Mouse (Mus musculus): Measurements from ENCODE around the gene Rars. TPM values are rescaled to one million over a fixed set of nuclear protein-coding genes. Genes with fewer than 3 reads are reported as not detected.
A peak's percentile ranks its signal among the peaks of the same experiment; 100 is the strongest.

Gene Rars
- polyA plus RNA-seq (2016; fragmentation: Nextera tagmentation; extraction: Ambion mirVana): 81.2 and 85.0 TPM in 2 replicates

DNA sequence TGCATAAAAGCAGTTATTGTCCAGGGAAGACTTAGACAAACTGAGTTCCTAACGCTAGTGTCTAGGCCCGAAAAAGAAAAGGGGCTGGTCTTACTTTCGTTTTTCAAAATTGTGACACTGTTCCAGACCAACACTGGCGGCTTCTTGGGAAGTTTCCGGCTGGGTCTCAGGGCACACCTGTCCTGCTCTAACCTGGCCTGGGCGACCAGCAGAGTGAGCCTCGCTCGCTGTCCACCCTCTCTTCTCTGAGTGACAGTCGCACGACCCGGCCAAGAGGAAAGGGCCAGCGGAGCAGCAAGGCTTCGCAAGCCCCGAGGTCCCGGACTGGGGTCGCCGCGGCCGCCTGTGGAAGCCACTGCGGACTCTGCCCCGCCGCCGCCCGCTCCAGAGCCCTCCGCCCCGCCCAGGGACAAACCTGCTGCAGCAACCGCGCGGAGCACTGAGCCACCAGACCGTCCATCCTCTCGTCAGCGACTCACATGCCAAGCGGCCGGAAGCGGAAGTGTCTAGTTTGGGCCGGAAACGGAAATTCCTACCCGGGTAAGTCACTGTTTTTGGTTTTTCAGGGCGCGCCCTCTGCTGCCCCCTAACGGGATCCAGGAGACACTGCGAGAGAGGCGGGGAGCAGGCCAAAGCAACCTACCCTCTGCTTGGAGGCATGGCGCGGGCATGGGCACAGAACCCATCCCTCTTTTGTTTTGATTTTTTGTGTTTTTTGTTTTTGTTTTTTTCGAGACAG is at the start of gene Rars:
Gene Rars, minus strand, starts transcription at position 485 of the 739 bp plus-strand sequence.
- peak within 1 kb of the TSS; percentile 75 for H3K9ac ChIP-seq (replicated peaks)
- H3K36me3 ChIP-seq: peaks cover 24% of the 10 kb centered on the region
- peaks cover 17% of the 10 kb centered on the region for H3K4me1 ChIP-seq
- H3K27ac ChIP-seq (replicated peaks): no peak within 1 kb of the TSS
- H3K27me3 ChIP-seq: no peaks in the 10 kb centered on the region
- peak; percentile 68 for ATAC-seq (ENCODE audit: low FRiP score, low read depth)
- H3K4me2 ChIP-seq (replicated peaks): peak within 1 kb of the TSS; percentile 74
- no peaks in the 10 kb centered on the region for H3K9me3 ChIP-seq
- peak within 1 kb of the TSS; percentile 97 for H3K4me3 ChIP-seq
- whole genome bisulfite sequencing: 2% methylated on average over 46 of the region's 46 CpGs

- H3K4me2 ChIP-seq (replicated peaks): no peak overlapping the region
- H3K36me3 ChIP-seq: peaks cover 12% of the 10 kb centered on the region
- H3K9ac ChIP-seq (replicated peaks): no peak overlapping the region
- no peak for ATAC-seq (ENCODE audit: low FRiP score, low read depth)
- H3K4me3 ChIP-seq: no peak overlapping the region
- whole genome bisulfite sequencing: 98% methylated on average over 6 of the region's 6 CpGs
- H3K4me1 ChIP-seq: peaks cover 7% of the 10 kb centered on the region; the same call in 1 of the 2 replicates
- H3K27ac ChIP-seq (replicated peaks): no peak overlapping the region
- H3K9me3 ChIP-seq: no peaks in the 10 kb centered on the region
- H3K27me3 ChIP-seq: no peaks in the 10 kb centered on the region
These were observed 48.5 kb upstream of the Rars start for GRCm38 (mm10) chr11:35882777-35883176.

- H3K4me1 ChIP-seq: peaks cover 34% of the 10 kb centered on the region
- 68% methylated on average over 4 of the region's 4 CpGs for WGBS
These were observed 44.2 kb upstream of the Rars start for GRCm38 (mm10) chr11:35878559-35878897.

GRCm38 (mm10) chr11:35877651-35878558 is 43.6 kb upstream of the Rars start:
- no peak overlapping the region for H3K9ac ChIP-seq (replicated peaks)
- peak overlapping the region; percentile 42 for H3K27ac ChIP-seq (replicated peaks)
- peaks cover 6% of the 10 kb centered on the region for H3K36me3 ChIP-seq
- no peak; the same call in 1 of the 2 replicates for ATAC-seq (ENCODE audit: low FRiP score, low read depth)
- no peaks in the 10 kb centered on the region for H3K9me3 ChIP-seq
- H3K4me1 ChIP-seq: peaks cover 36% of the 10 kb centered on the region
- peaks cover 13% of the 10 kb centered on the region for H3K27me3 ChIP-seq
- WGBS: 64% methylated on average over 14 of the region's 14 CpGs
- no peak overlapping the region for H3K4me2 ChIP-seq (replicated peaks)
- H3K4me3 ChIP-seq: no peak overlapping the region

More at GRCm38 (mm10) chr11:35878559-35878897, 44.2 kb upstream of the Rars start:
- Histone ChIP-seq H3K27ac (replicated peaks) (peak overlapping the region; percentile 42), H3K9ac (replicated peaks) (no peak overlapping the region), H3K36me3 (peaks cover 12% of the 10 kb centered on the region), H3K9me3 (no peaks in the 10 kb centered on the region), H3K4me2 (replicated peaks) (no peak overlapping the region), H3K4me3 (no peak overlapping the region), H3K27me3 (peaks cover 13% of the 10 kb centered on the region)
- ATAC-seq (ENCODE audit: low FRiP score, low read depth): no peak

DNA sequence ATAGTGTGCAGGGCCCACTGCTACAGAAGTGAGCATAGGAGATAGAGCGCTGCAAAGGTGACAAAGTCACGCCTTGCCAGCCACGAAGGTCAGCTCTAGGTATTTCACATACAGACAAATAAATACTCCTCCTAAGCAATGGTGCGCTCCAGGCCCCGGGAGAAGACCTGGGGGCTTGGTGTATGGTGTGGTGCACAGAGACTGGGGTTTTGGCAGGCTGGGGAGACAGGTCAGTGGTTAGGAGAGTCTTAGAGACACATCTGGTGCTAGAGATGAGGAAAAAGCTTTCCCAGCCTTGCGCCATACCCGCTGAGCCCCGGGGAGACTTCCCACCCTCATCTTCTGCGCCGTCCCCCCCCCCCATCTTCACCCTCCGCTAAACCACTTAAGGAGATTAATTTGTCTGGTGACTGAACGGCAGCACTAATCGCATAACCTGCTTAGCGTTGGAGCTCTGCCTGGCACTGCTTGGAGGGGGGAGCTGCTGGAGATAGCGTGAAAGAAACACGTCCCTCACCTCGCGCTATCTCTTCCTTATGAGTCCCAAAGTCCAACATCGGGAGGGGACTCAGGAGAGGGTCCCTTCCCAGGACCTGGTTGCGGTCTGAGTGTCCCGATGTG is 39.4 kb upstream of the Rars start:
- Histone ChIP-seq H3K36me3 (peaks cover 23% of the 10 kb centered on the region), H3K27me3 (peaks cover 21% of the 10 kb centered on the region), H3K27ac (replicated peaks) (peak overlapping the region; percentile 44), H3K9me3 (no peaks in the 10 kb centered on the region), H3K9ac (replicated peaks) (peak overlapping the region; percentile 4; the same call in 1 of the 2 replicates), H3K4me1 (peaks cover 36% of the 10 kb centered on the region), H3K4me2 (replicated peaks) (peak overlapping the region; percentile 47), H3K4me3 (peak overlapping the region; percentile 9; the same call in 1 of the 2 replicates)
- WGBS: 11% methylated on average over 21 of the region's 21 CpGs
- ATAC-seq (ENCODE audit: low FRiP score, low read depth): peak; percentile 65

- Histone ChIP-seq H3K4me1 (peaks cover 30% of the 10 kb centered on the region), H3K27me3 (peaks cover 14% of the 10 kb centered on the region), H3K27ac (replicated peaks) (no peak overlapping the region), H3K9ac (replicated peaks) (no peak overlapping the region), H3K9me3 (no peaks in the 10 kb centered on the region), H3K4me3 (no peak overlapping the region), H3K4me2 (replicated peaks) (no peak overlapping the region), H3K36me3 (peaks cover 41% of the 10 kb centered on the region)
- WGBS: 89% methylated on average over 9 of the region's 9 CpGs
- no peak for ATAC-seq (ENCODE audit: low FRiP score, low read depth)
These were observed 36.7 kb upstream of the Rars start for GRCm38 (mm10) chr11:35870961-35871360.

- ATAC-seq (ENCODE audit: low FRiP score, low read depth): no peak
- Histone ChIP-seq H3K9ac (replicated peaks) (no peak overlapping the region), H3K9me3 (no peaks in the 10 kb centered on the region), H3K4me1 (peaks cover 34% of the 10 kb centered on the region), H3K4me3 (no peak overlapping the region), H3K27me3 (no peaks in the 10 kb centered on the region; the same call in 1 of the 2 replicates), H3K4me2 (replicated peaks) (no peak overlapping the region), H3K36me3 (peaks cover 39% of the 10 kb centered on the region), H3K27ac (replicated peaks) (peak overlapping the region; percentile 94)
- whole genome bisulfite sequencing: 33% methylated on average over 7 of the region's 7 CpGs
These were observed 31.8 kb upstream of the Rars start for GRCm38 (mm10) chr11:35866140-35866539.

- Histone ChIP-seq H3K27me3 (no peaks in the 10 kb centered on the region; the same call in 1 of the 2 replicates), H3K4me1 (peaks cover 34% of the 10 kb centered on the region), H3K27ac (replicated peaks) (peak overlapping the region; percentile 94), H3K9me3 (no peaks in the 10 kb centered on the region), H3K9ac (replicated peaks) (peak overlapping the region; percentile 20; the same call in 1 of the 2 replicates), H3K4me3 (no peak overlapping the region), H3K36me3 (peaks cover 31% of the 10 kb centered on the region; the same call in 1 of the 2 replicates), H3K4me2 (replicated peaks) (peak overlapping the region; percentile 37)
- 8% methylated on average over 9 of the region's 9 CpGs for WGBS
- ATAC-seq (ENCODE audit: low FRiP score, low read depth): peak; percentile 94
These were observed 30.8 kb upstream of the Rars start for GRCm38 (mm10) chr11:35864981-35865604.

- H3K36me3 ChIP-seq: peaks cover 17% of the 10 kb centered on the region; the same call in 1 of the 2 replicates
- ATAC-seq (ENCODE audit: low FRiP score, low read depth): no peak
- whole genome bisulfite sequencing: 86% methylated on average over 5 of the region's 5 CpGs
- H3K9ac ChIP-seq (replicated peaks): no peak overlapping the region
- no peaks in the 10 kb centered on the region for H3K9me3 ChIP-seq
- H3K4me1 ChIP-seq: peaks cover 34% of the 10 kb centered on the region
- no peaks in the 10 kb centered on the region for H3K27me3 ChIP-seq
- no peak overlapping the region for H3K4me3 ChIP-seq
- no peak overlapping the region for H3K4me2 ChIP-seq (replicated peaks)
- H3K27ac ChIP-seq (replicated peaks): 0 out of 2 replicates have a peak overlapping the region, but pooled peaks have one; percentile 94
These were observed 29.3 kb upstream of the Rars start for GRCm38 (mm10) chr11:35863653-35864052.

DNA sequence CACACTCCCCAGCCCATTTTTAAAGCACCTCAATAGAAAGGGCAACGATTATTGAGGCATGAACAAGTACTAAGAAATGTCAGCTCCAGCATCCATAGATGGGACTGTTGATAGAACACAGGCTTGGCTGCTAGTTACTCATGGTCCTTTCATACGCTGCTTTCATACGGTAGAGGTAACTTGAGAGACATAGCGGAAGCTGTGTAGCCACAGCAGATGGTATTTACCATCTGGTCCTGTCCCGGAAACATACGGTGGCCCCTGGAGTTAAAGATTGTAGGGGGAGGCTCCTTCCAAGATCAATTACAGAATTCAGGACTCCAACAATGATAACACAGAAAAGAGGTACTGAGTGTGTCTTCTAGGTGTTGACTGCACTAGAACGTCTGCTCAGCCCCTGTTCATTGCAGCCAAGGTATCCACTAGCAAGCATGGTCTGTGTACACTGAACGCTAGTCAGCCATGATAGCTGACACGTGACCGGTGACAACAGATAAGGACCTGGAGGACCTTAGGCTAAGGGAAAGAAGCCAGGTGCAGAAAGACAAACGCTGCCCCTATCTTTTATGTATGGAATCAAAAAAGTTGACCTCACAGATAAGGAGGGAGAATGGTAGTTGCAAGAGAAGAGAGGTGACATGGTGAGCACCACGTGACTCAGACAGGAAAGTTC is 23.2 kb upstream of the Rars start:
- WGBS: 73% methylated on average over 12 of the region's 12 CpGs
- H3K9ac ChIP-seq (replicated peaks): no peak overlapping the region
- peaks cover 34% of the 10 kb centered on the region for H3K4me1 ChIP-seq
- H3K36me3 ChIP-seq: 0 out of 2 replicates have a peak, but pooled peaks cover 3% of the 10 kb centered on the region
- H3K4me3 ChIP-seq: no peak overlapping the region
- H3K9me3 ChIP-seq: no peaks in the 10 kb centered on the region
- H3K27ac ChIP-seq (replicated peaks): peak overlapping the region; percentile 90
- ATAC-seq (ENCODE audit: low FRiP score, low read depth): no peak
- H3K27me3 ChIP-seq: no peaks in the 10 kb centered on the region
- H3K4me2 ChIP-seq (replicated peaks): no peak overlapping the region

Data from midbrain, embryonic 12.5 days (tissue).